Mouse (Mus musculus) right cerebral cortex, adult 18-20 months (tissue): ENCODE measurements around the gene Vmn1r40.
A peak's percentile ranks its signal among the peaks of the same experiment; 100 is the strongest.

Experiments
- DNase-seq: peaks from one replicate; pipeline ENCODE4 v3.0.0; 2022; ENCODE audit warnings: mixed read lengths

The Vmn1r40 gene

GRCm38 (mm10) chr6:89707240-89707639, at the start of gene Vmn1r40:
Gene Vmn1r40, plus strand, starts transcription at chr6:89707540.
- no peak for DNase-seq

- DNase-seq: no peak
Measured at GRCm38 (mm10) chr6:89658342-89658741, 49.0 kb upstream of the Vmn1r40 start.

- DNase-seq: no peak
Measured at GRCm38 (mm10) chr6:89658931-89659330, 48.4 kb upstream of the Vmn1r40 start.

- DNase-seq: peak; percentile 41
Measured at GRCm38 (mm10) chr6:89659692-89660423, 47.5 kb upstream of the Vmn1r40 start.

- no peak for DNase-seq
Measured at GRCm38 (mm10) chr6:89660490-89660889, 46.9 kb upstream of the Vmn1r40 start.

DNA sequence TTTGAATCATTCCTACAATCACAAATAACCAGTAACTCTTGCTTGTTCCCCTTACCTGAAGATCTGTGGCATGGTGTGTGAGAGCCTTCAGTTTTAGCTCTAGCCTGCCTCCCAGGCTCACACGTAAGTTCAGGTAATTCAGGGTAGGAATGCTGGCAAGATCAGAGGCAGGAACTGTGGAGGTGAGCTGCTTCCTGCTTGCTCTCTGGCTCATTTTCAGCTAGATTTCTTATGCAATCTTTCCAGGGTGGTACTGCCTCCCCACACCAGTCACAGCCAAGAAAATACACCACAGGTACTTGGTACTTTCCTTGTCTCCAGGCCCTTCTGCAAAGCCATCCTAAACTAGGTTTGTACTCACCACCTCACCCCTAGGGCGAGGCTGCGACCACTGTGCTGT, 44.8 kb upstream of the Vmn1r40 start:
- no peak for DNase-seq

- no peak for DNase-seq
Measured at GRCm38 (mm10) chr6:89665155-89665554, 42.2 kb upstream of the Vmn1r40 start.

GRCm38 (mm10) chr6:89665667-89666066, 41.7 kb upstream of the Vmn1r40 start:
- DNase-seq: no peak

DNA sequence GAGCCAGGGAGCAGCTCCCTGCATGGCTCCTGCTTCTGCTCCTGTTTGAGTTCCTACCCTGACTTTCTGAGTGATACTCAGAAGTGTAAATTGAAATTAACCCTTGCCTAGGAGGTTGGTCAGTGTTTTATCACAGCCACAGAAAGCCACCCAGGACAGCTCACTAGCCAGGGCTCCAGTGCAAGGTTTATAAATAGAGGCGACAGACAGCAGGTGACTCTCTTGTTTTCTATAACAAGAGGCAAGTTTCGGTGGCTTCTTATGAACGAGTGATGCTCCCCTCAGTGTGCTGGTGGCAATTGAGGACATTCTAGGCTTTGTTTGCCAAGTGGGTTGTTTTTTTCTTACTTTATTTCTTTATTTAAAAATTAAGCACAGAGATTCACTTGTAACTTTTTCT, 40.4 kb upstream of the Vmn1r40 start:
- no peak for DNase-seq

DNA sequence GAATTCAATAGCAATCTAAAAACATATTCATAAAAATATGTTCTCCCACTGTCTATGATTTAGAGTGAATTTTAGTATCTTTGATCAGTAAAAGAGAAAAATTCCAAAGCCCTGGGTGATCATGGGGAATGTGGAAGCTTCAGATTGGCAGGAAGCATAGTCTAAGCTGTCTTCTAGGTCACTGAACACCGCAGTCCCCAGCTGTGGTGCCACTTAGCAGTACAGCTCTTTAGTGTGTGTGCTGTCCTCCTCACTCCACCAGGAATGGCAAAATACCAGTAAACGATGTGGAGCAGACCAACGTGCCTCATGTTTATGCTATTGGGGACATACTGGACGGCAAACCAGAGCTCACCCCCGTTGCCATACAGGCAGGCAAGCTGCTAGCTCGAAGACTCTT, 37.8 kb upstream of the Vmn1r40 start:
- no peak for DNase-seq

DNA sequence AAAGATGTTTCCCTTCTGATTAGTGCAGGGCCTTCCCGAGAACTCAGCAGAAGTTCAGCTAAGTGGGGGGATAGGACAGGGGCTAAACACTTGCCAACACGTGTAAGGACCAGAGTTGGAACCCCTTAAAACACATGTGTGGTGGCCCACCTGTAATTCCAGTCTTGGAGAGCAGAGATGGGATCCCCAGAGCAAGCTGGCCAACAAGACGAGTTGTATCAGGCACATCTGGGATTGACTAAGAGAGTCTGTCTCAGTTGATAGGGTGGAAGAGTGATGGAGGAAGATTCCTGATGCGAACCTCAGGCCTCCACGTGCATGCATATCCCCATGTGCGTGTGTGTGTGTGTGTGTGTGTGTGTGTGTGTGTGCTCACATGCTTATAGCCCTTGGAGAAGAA, 35.9 kb upstream of the Vmn1r40 start:
- DNase-seq: no peak

GRCm38 (mm10) chr6:89672641-89673040, 34.7 kb upstream of the Vmn1r40 start:
- DNase-seq: no peak

- no peak for DNase-seq
Measured at GRCm38 (mm10) chr6:89673135-89673780, 34.1 kb upstream of the Vmn1r40 start.

DNA sequence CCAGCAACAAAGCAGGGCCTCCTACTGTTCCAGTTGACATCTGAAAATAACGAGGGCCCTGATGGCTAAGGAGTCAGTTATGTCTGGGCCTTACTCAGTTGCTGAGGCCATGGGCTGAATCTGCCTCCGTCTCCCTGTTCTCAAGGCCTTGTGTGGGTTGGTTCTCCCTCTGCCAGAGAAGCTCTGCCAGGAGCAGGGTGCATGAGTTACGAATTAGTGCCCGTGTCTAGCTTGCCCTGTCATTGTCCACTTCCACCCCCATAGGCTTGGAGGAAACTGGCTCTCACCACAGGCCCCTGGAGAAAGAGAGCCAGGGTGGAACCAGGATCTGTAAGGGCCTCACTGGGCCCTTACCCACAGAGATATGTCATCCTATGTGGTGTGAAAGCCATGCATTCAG, 28.8 kb upstream of the Vmn1r40 start:
- no peak for DNase-seq

DNA sequence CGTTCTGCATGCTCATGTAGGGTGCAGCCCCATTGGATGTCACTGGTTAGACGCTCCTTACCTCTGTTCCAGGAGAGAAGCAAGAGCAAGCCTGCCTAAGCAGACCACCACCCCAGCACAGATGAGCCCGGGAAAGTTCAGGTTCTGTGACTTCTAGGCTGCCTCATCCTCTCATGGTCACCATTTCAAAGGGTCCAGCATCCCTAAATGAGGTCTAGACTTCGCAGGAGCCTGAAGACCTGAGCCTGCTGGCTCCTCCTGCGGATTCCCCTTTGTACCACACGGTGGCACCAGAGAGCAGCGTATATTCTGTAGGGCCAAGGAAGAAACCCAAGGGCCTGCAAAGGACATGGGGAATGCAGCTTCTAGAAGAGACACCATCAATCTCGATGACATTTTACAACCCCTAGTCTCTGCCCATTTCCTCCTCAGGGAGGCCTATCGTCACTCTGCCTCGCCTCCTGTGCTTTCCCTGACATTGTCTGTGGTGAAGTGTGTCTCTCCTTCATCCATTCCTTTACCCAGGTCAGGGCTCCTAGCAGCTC, 28.0 kb upstream of the Vmn1r40 start:
- peak; percentile 60 for DNase-seq

- peak; percentile 68 for DNase-seq
Measured at GRCm38 (mm10) chr6:89680155-89680554, 27.2 kb upstream of the Vmn1r40 start.

DNA sequence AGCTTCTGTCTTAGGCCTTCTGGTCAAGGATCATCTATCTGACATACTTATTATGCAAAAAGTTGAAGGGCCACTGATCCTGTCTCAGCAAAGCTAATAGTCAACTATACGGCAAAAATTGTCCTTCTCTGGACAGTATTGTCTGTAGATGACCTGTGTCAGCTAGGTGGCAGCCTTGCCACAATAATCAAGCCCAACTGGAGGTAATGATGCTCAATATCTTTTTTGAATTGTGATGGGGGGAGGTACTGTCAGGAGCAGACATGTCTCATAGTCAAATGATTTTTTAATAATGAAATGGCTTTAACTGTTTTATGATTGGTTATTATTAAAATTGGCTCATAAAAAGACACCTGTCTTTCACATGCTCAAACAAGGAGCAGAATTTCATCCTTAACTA, 23.1 kb upstream of the Vmn1r40 start:
- no peak for DNase-seq

- DNase-seq: no peak
Measured at GRCm38 (mm10) chr6:89687100-89687499, 20.2 kb upstream of the Vmn1r40 start.

DNA sequence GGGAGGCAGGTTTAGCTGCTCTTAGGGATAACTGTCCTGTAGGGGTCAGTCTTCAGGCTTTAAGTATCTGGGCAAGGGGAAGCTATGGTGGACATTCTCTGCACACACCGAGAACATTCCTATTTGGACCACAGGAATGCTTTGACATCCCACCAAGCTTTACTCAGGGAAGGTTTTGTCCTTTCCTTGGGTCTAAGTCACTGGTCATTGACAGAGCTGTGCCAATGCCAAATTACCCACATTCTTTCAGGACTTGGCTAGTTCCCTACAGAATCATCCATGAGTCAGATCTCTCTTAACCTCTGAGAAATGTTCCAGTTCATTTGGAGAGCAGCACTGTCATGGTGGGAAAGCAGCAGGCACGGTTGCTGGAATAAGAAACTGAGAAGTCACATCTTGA, 716 bp upstream of the Vmn1r40 start:
- no peak for DNase-seq

DNA sequence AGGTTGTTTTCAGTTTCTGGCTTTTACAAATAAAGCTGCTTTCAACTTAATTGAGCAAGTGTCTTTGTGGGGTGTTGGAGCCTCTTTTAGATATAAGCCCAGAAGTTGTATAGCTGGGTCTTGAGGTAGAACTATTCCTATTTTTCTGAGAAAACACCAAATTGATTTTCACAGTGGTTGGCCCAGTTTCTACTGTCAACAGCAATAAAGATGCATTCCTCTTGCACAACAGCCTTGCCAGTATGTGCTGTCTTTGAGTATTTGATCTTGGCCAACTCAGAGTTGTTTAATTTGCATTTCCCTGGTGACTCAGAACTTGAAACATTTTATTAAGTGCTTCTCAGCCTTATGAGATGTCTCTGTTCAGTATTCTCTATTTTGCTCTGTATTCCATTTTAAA, 10.7 kb downstream of the Vmn1r40 start:
- no peak for DNase-seq

GRCm38 (mm10) chr6:89740466-89740865, 33.1 kb downstream of the Vmn1r40 start, which contains the start of gene Vmn1r41:
Gene Vmn1r41, plus strand, starts transcription at chr6:89740766.
- DNase-seq: no peak

- DNase-seq: no peak
Measured at GRCm38 (mm10) chr6:89742811-89743210, 35.5 kb downstream of the Vmn1r40 start.
